ENCODE assay signal across 22 mouse cellular contexts in genomic region chr16:49776981-49777380, GRCm38 (mm10). TPM values are rescaled to one million over a fixed set of nuclear protein-coding genes. Genes with fewer than 3 reads are reported as not detected.
DNase-seq lines count a peak whose midpoint lies in the region; ATAC-seq lines count a peak whose summit lies in the region.
"Had no signal": no experiment of that assay in that cellular context is flagged by ENCODE, and none has a peak within 500 bp of the region (broad histone marks: within the 10 kb centered on the region; RNA-seq: fewer than 3 reads in every experiment).

No protein-coding gene starts in this region.

- peak overlapping the region; percentile 42 for H3K4me2 ChIP-seq in liver, embryonic 12.5 days
- H3K4me2 ChIP-seq: embryonic facial prominence, embryonic 13.5 days; hindbrain, embryonic 15.5 days; limb, embryonic 15.5 days; midbrain, embryonic 15.5 days had no signal

- no peaks in the 10 kb centered on the region for H3K27me3 ChIP-seq in liver, embryonic 12.5 days (replicated peaks)
- H3K27me3 ChIP-seq: embryonic facial prominence, embryonic 13.5 days; hindbrain, embryonic 15.5 days; limb, embryonic 15.5 days; megakaryocyte, embryonic 14.5 days; midbrain, embryonic 15.5 days had no signal

- H3K9ac ChIP-seq in liver, embryonic 12.5 days, result peak overlapping the region; percentile 68
- H3K9ac ChIP-seq: embryonic facial prominence, embryonic 13.5 days; hindbrain, embryonic 15.5 days; limb, embryonic 15.5 days; midbrain, embryonic 15.5 days had no signal

- H3K27ac ChIP-seq in liver, embryonic 12.5 days, result peak overlapping the region; percentile 98
- H3K27ac ChIP-seq: embryonic facial prominence, embryonic 13.5 days; gastrocnemius, adult 2 months; hindbrain, embryonic 15.5 days; limb, embryonic 15.5 days; midbrain, embryonic 15.5 days had no signal

- WGBS in liver, embryonic 12.5 days (ENCODE audit: insufficient replicate concordance), result 17% methylated on average over 7 of the region's 7 CpGs

- H3K9me3 ChIP-seq in liver, embryonic 12.5 days (replicated peaks), result no peaks in the 10 kb centered on the region
- H3K9me3 ChIP-seq: embryonic facial prominence, embryonic 13.5 days; hindbrain, embryonic 15.5 days; limb, embryonic 15.5 days; megakaryocyte, embryonic 14.5 days; midbrain, embryonic 15.5 days had no signal

- H3K4me3 ChIP-seq in liver, embryonic 12.5 days, result 0 out of 2 replicates have a peak overlapping the region, but pooled peaks have one; percentile 1
- H3K4me3 ChIP-seq: embryonic facial prominence, embryonic 13.5 days; gastrocnemius, adult 2 months; hindbrain, embryonic 15.5 days; limb, embryonic 15.5 days; megakaryocyte, embryonic 14.5 days; midbrain, embryonic 15.5 days; myocyte had no signal

- DNase-seq in heart, adult 11 months, result peak; percentile 43
- no peak for DNase-seq in heart, adult 18-20 months
- DNase-seq in frontal cortex, postnatal 14 days (ENCODE audit: low spot score in 2 of 2), result no peak
- DNase-seq in ovary, postnatal 10 days (ENCODE audit: low spot score), result no peak
- no peak for DNase-seq in layer of hippocampus, adult 11-12 months (ENCODE audit: low spot score)
- DNase-seq: cerebellum, adult 8-10 months; gastrocnemius, adult 2 months; heart, postnatal 4 days; kidney, adult 2 months; kidney, postnatal 14 days; lung, postnatal 14 days; thymus, postnatal 25 days had no signal

- ATAC-seq in common myeloid progenitor, adult 5-6 weeks (replicated peaks; ENCODE audit: low read depth, poor library complexity, severe bottlenecking), result peak; percentile 20; the same call in 1 of the 2 replicates
- ATAC-seq in liver, embryonic 12.5 days, result peak; percentile 85
- ATAC-seq in megakaryocyte-erythroid progenitor cell, adult 5-6 weeks (replicated peaks; ENCODE audit: low FRiP score, low TSS enrichment, poor library complexity, severe bottlenecking), result peak; percentile 55
- ATAC-seq: CD4-positive, CD25-positive, alpha-beta regulatory T cell, adult 4 months; midbrain, embryonic 15.5 days had no signal

- peaks cover 78% of the 10 kb centered on the region for H3K4me1 ChIP-seq in liver, embryonic 12.5 days
- H3K4me1 ChIP-seq: embryonic facial prominence, embryonic 13.5 days; hindbrain, embryonic 15.5 days; limb, embryonic 15.5 days; midbrain, embryonic 15.5 days had no signal

- no peaks in the 10 kb centered on the region for H3K36me3 ChIP-seq in liver, embryonic 12.5 days
- H3K36me3 ChIP-seq: embryonic facial prominence, embryonic 13.5 days; hindbrain, embryonic 15.5 days; limb, embryonic 15.5 days; midbrain, embryonic 15.5 days had no signal

RNA-seq across cellular contexts. Expression of gene Cd47, which starts 23.4 kb away (rescaled TPM):
- total RNA-seq in heart, adult 18-20 months (2021), result 10 to 100 TPM; 79.4 to 84.7 TPM
- total RNA-seq in common myeloid progenitor, adult 5-6 weeks (2017), result 237 and 246 TPM in 2 replicates
- polyA plus RNA-seq in liver, embryonic 12.5 days (2016; fragmentation: Nextera tagmentation; extraction: Ambion mirVana), result 308 and 327 TPM in 2 replicates
- total RNA-seq in megakaryocyte-erythroid progenitor cell, adult 5-6 weeks (2014; fragmentation: Nextera tagmentation), result 237 and 252 TPM in 2 replicates
- total RNA-seq in megakaryocyte-erythroid progenitor cell, adult 5-6 weeks (2017), result 166 and 180 TPM in 2 replicates

Comparison
In these comparisons a context has a peak if more than half of its experiments do, and no peak if none do; other contexts are left out.
1. ATAC-seq: peak in every context shown above with its lines; median percentile 85 in liver, embryonic 12.5 days; 55 in megakaryocyte-erythroid progenitor cell, adult 5-6 weeks; 20 in common myeloid progenitor, adult 5-6 weeks.